Mouse (Mus musculus): ENCODE results near the gene Gm43191. TPM values are rescaled to one million over a fixed set of nuclear protein-coding genes. Genes with fewer than 3 reads are reported as not detected.
A peak's percentile ranks its signal among the peaks of the same experiment; 100 is the strongest.

The Gm43191 gene
- not detected in 2 replicates for total RNA-seq (2015; ENCODE audit: low replicate concordance)
- not detected in 2 replicates for total RNA-seq (2017; ENCODE audit: low replicate concordance)

DNA sequence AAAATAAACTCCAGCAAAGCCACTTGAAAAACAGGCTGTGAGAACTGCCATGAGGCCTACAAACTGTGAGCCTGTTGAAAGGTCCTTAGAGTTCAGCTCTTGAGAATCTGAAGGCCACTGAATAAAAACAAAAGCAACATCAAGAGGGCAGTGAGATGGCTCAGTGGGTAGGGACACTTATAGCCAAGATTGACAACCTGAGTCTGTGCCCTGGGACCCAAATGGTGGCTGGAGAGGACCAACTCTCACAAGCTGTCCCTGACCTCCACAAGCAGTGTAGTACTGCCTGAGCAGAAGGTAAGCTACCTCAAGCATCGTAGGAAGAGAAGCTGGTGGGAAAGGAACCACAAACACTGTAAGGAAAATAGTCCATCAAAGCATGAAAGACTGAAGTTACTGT is at the start of gene Gm43191:
Gene Gm43191 (minus strand): TSS at position 101 of the 400 bp plus-strand sequence.
- no peak for ATAC-seq (replicated peaks; ENCODE audit: low FRiP score, poor library complexity, severe bottlenecking)

GRCm38 (mm10) chr3:116729483-116730174 is 48.6 kb upstream of the Gm43191 start:
- no peak for ATAC-seq (replicated peaks; ENCODE audit: low FRiP score, poor library complexity, severe bottlenecking)

DNA sequence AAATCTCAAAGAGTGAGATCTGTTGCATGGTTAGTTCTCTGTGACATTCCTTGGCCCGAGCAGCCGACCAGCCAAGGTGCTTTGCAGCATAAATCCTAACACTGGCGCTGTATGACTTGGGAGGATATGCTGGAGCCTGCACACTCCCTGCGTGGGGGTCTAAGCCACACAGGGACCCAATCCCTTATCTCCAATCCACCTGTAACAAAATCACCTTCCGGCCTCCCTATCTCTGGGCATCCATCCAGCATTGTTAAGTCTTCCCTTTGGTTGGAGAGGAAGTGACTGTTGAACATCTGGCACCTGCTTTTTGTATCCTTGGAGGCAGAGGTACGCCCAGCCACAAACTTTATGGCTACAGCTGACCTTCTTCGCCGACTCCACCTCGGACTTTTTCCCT is 45.7 kb upstream of the Gm43191 start:
- ATAC-seq (replicated peaks; ENCODE audit: low FRiP score, poor library complexity, severe bottlenecking), result no peak

DNA sequence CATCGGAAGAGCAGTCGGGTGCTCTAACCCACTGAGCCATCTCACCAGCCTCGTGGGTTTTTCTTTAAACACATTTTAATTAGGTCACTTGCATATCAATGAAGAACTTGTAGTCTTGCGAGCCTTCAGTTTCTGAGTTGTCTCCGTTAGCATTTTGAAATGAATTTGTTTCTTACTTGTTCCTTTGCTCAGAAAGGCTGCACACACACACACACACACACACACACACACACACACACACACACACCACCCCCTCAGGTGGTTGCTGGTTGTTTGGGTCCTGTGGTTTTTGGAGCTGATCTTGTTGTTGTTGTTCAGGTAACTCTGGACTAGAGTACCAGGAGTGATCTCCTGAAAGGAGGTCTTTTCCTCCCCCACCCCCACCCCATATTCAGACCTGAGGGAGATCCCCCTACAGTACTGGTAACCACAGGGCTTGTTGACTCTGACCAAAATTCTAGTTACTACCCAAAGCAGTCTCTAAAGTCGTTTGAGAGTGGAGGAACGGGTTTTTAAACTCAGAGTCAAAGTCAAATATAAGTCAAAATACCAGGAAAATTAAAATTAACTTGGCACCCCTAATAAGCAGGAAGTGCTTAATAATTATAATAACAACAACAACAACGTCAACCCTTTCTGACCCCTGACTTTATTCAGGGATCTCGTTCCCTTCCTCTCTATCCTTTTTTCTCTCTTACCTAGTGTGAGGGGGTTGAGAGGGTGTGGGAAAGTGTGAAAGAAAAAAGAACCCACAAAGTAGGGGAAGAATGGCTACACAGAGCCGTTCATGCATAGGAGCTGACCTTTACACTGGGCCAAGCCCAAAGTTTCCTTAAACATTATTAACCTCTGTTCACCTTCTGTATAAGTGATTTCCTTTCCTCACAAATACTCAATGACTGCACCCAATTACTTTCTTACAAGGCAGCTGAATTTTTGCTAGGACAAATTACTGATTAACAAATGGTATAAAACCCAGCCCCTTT is 42.7 kb upstream of the Gm43191 start:
- ATAC-seq (replicated peaks; ENCODE audit: low FRiP score, poor library complexity, severe bottlenecking), result no peak

DNA sequence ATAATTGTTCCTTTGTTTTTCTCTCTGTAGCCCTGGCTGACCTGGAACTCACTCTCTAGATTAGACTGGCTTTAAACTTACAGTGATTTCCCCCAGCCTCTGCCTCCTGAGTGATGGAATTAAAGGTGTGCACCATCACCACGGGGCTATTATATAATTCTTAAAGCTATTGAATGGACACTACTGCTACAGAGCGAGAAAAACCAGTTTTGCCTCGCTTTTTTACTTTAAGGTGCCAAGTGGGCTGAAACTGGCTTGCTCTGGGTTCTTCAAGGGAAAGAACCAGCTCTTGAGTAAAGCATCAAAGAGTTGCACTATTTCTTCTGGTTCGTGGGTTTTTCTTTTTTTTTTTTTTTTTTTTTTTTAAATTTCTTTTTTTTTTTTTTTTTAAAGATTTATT is 41.9 kb upstream of the Gm43191 start:
- ATAC-seq (replicated peaks; ENCODE audit: low FRiP score, poor library complexity, severe bottlenecking), result no peak

GRCm38 (mm10) chr3:116718951-116719350 is 37.9 kb upstream of the Gm43191 start:
- no peak for ATAC-seq (replicated peaks; ENCODE audit: low FRiP score, poor library complexity, severe bottlenecking)

GRCm38 (mm10) chr3:116713031-116713430 is 32.0 kb upstream of the Gm43191 start:
- no peak for ATAC-seq (replicated peaks; ENCODE audit: low FRiP score, poor library complexity, severe bottlenecking)

DNA sequence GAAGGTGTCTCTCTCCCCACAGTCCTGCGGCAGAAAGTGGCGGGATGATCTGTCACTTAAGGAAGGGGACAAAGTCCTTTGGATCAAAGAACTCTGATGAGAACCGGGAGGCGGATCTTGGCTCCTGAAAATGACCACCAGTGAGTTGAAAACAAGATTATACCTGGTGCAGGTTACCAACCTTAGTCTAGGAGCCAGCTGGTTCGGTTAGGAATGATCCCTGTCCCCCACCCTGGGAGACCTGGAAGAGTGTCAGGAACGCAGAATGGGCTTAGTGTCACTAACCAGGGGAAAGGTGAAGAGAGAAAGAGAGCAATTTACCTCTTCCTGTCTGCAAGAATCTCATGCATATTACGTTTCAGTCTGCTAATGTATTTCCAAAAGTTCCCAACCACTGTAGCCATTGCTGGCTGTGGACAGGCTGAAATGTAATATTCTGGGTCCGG is 31.4 kb upstream of the Gm43191 start, which contains the start of gene Slc35a3:
Gene Slc35a3 (minus strand): TSS at position 396 of the 446 bp plus-strand sequence.
- ATAC-seq (replicated peaks; ENCODE audit: low FRiP score, poor library complexity, severe bottlenecking), result peak; percentile 36; the same call in 1 of the 2 replicates

DNA sequence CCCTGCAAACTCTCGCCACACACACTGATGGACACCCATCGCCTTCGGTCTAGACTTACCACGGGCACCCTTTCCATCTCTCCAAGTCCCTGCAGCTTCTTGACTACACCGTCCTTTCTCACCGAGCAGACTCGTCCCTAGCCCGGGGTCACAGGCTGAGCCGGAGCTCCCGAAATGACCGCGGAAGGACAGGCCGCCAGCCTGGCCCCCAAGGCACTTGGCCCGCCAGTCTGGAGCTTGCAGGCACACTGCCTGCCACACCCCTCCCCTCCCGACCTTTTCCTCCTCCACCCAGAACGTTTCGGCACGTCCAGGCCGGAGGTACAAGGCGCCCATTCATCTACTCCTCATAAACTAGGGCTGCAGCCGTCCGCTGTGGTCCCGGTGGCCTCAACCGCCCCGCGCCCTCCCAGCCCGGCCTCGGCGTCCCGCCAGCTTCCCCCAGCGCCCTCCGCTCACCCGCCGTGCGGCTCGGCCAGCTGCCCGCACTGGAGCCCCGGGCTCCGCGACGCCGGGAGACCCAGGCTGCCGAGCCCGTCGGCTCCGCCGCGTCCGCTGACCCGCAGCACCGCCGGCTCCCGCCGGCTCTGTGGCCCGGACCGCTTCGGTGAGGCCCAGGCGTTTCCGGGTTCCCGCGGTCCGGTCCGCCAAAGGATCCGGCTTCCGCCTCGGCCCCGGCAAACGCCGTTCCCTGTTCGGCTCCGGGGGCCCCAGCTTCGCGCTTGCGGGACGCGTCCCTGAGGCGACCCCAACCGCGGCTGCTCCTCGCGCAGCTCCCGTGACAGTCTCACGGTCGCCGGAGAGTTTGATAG is 30.8 kb upstream of the Gm43191 start:
- peak; percentile 96 for ATAC-seq (replicated peaks; ENCODE audit: low FRiP score, poor library complexity, severe bottlenecking)

DNA sequence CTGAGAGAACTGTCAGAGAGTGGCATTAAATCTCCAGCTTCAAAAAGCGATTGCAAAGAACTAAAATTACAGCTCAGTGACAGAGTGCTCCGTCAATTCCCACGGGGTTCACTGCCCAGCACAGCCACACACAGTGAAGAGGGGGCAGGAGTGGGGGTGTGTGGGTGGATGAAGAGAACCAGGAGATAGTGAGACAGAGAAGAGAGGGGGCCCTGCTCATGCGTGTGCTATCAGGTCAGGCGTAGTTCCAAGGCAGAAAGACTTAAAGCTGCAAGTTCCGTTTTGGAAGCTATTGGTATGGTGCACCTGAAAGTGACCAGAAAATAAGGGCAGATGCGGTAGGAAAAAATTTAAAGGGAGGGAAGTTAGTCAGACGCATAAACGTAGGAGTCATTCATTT is 29.9 kb upstream of the Gm43191 start:
- ATAC-seq (replicated peaks; ENCODE audit: low FRiP score, poor library complexity, severe bottlenecking), result peak; percentile 43; the same call in 1 of the 2 replicates

DNA sequence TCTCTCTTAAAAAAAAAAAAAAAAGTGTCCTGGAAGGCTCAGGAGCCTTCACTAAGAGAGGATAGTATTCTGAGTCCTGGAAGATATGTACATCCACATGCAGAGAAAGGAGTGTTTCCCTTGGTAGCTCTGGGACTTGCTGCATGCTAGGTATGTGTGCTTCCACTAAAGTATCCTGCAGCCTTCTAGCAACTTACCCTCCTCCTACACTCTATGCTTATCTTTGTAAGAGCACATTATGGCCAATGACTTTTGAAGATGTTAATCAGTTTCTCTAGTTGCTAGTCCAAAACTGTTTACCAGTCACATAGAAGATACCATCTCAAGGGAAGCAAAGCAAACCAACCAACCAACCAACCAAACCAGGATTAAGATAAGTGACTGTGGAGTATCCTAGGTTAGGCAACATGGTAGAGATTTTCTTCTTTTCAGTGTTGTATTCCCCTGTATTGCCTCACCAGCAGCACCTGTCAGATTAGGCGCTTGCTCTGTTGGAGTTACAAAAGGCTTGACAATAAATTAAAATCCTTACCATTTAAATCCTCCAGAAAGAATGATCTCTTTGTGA is 24.7 kb upstream of the Gm43191 start:
- no peak for ATAC-seq (replicated peaks; ENCODE audit: low FRiP score, poor library complexity, severe bottlenecking)

DNA sequence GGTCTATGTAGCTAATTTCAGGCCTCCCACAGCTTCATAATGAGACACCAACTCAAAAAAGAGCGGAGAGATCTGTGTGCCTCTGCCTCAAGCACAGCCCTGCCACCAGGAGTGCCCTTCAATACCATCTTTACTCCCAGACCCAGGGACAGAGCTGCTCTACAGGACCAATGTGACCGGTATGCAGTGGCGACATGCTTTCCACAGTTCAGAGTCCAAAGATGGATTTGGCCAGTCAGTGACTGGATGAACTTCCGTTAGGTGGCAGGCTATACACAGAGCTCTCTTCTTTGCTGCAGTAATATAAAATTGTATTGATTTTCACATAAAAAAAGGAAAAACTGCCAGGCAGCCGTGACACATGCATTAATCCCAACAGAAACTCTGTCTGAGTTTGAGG is 22.8 kb upstream of the Gm43191 start:
- no peak for ATAC-seq (replicated peaks; ENCODE audit: low FRiP score, poor library complexity, severe bottlenecking)

- no peak for ATAC-seq (replicated peaks; ENCODE audit: low FRiP score, poor library complexity, severe bottlenecking)
These were observed 21.7 kb upstream of the Gm43191 start for GRCm38 (mm10) chr3:116702647-116703272.

DNA sequence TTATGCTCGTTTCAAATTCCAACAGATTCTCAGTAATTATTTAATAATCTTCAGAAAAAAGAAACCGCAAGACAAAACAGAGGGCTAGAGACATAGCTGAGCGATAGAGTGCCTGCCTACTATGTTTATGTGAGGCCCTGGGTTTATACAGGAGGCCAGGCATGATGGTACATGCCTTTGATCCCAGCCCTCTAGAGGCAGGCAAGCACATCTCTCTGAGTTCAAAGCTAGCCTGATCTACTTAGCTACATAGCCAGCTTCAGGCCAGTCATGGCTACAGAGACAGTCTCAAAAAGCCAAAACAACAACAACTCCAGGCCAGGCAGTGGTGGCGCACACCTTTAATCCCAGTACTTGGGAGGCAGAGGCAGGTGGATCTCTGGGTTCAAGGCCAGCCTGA is 20.5 kb upstream of the Gm43191 start:
- ATAC-seq (replicated peaks; ENCODE audit: low FRiP score, poor library complexity, severe bottlenecking), result no peak

DNA sequence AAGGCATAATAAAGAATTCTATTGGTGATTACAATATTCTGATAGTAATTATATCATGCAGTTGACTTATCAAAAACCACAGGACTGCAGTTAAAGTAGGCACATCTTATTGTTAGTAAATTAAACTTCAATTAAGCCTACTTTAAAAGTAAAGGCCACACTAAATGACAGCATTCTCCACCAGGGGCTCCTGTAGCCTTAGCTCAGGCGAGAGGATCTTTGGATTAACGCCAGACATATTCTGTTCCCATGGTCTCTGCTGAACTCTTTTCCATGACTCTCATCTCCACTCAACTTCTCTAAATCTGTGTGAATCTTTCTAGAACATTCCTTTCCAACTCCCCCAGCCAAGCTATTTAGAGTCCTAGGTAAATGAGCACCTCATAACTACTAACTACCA is 17.7 kb upstream of the Gm43191 start:
- ATAC-seq (replicated peaks; ENCODE audit: low FRiP score, poor library complexity, severe bottlenecking), result no peak

- ATAC-seq (replicated peaks; ENCODE audit: low FRiP score, poor library complexity, severe bottlenecking), result no peak
These were observed 14.6 kb upstream of the Gm43191 start for GRCm38 (mm10) chr3:116695666-116695985.

DNA sequence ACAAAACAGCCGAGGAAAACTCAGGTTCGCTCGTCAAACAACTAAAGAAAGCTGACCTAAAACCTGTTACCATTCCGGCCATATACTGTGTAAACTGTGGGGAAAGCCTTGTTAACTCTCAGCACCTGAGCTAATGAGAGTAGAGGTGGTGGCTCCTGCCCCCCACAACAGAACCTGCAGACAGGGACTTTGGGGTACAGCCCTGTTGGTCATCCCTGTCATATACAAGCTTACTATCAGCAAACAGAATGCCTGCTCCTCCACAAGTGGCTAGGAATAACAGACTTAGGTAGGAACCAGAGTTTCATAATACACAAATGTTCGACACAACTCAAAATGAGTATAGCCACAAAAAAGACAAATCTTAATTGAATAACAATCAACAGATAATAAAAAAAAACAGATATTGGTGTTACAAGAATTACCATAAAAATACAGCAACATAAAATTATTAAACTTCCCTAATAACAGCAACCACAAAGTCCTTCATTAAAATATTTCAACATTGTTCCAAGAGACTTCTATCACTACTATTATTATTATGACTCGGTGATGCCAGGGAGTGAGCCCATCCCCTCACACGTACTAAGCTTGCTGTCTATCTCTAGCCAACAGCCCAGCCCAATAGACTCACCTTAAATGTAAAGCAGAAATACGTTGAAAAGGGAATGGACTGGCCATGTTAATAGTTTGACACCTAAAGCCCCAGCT is 14.1 kb upstream of the Gm43191 start:
- ATAC-seq (replicated peaks; ENCODE audit: low FRiP score, poor library complexity, severe bottlenecking), result peak; percentile 67

- ATAC-seq (replicated peaks; ENCODE audit: low FRiP score, poor library complexity, severe bottlenecking), result peak; percentile 92
These were observed 13.3 kb upstream of the Gm43191 start for GRCm38 (mm10) chr3:116694312-116694711.

All from erythroid progenitor cell, adult 5-6 weeks (primary cell).